Mouse (Mus musculus): ENCODE measurements around the gene Tbc1d1. TPM values are rescaled to one million over a fixed set of nuclear protein-coding genes. Genes with fewer than 3 reads are reported as not detected.

The Tbc1d1 gene
- total RNA-seq, 2 experiments from 2014 or later: 17.0 to 20.2 TPM

DNA sequence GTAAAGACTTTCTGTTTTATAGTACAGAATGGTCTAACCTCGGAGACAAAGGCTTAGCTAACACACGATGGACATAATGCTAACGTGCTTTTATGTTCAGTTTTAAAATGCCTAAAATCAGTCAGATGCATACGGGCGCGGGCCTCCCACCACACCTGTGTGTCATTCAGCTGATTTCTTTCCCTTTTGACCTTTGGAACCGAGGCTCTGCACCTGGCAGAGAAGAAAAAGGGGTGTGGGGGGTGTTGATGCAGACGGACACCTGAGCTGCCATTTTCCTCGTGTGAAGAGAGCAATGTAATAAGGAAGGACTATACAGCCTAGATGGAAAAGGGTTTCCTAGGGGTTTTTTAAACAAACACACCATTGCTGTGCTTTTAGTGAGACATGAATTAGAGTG, 76.8 kb downstream of the Tbc1d1 start:
- no peak for DNase-seq (ENCODE audit: low spot score)
- intact Hi-C loops (cut with DNase I): no loop called here

DNA sequence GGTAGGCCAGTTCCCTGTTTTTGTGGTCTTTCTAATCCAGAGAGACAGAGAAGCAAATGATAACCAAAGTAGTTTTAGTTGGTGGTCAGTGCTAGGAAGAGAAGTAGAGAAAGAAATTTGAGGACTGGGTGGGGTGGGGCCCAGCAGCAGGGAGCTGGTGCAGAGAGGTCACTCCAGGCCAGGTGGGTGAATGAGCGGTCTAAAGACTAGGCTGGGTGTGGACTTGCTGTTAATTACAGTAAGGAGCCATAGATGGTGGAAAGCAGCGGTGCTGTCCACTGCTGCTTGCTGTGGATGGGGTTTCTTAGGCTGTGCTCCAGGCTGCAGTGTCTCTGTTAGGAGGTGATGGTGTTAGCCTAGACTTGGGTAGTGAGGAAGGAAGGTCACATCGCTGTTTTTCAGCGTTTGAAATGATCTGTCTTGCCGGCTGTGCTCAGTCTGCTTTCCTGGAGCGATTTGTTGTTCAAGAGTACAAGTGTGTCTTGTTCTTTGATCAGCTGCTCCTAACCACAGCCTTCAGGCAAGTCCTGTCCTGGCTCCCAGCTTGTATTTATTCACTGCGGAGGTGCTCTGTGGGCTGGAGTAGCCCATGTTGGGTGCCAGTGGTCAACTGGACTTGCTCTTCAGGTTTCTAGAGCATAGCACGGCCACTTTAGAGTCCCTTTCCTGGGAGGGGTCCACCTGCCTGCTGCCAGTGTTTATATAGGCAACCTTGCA, 78.3 kb downstream of the Tbc1d1 start:
- DNase-seq (ENCODE audit: low spot score): no peak
- intact Hi-C loops (cut with DNase I): no loop called here

DNA sequence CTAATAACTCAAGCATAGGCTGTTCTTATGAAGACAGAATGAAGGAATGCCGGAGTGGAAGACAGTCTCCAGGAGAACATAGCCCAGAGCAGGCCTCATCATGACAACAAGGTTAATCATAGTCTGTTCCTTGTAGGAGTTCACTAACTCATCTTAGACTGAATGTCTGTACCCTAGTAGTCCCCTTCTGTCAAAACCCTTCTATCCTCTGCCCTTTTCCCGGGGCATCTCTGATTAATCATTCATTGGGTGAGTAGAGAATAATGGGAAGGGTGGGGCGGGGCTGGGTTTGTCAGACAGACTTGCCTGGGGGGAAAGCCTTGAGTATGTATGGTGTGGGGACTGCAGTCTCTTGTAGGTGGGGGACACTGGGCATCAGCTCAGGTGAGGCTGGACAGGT, 79.1 kb downstream of the Tbc1d1 start:
- intact Hi-C loops (cut with DNase I): loop anchor here (5.0 kb wide), 1 partner anchor 33 kb away; no protein-coding TSS in a partner anchor
- DNase-seq (ENCODE audit: low spot score): no peak

DNA sequence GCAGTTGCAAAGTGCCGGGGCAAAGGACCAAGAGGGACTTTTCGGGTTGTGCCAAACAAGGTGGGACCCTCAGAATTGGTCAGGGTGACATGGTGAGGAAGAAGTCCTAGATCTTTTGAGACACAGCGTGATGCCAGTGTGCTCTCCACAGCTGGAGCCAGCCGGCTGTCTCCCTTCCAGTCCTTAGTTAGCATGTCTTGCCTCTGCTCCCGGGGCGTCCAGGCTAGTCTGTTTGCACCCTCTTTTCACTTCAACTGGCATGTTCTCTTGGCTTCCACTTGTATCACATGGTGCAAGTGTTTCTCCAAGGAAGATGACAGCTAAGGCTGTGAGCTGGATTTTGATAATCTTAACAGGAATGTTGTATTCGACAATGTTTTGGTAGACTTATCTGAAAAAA, 80.5 kb downstream of the Tbc1d1 start:
- intact Hi-C loops (cut with DNase I): loop anchor here (5.0 kb wide), 1 partner anchor 34 kb away; no protein-coding TSS in a partner anchor
- DNase-seq (ENCODE audit: low spot score): no peak

DNA sequence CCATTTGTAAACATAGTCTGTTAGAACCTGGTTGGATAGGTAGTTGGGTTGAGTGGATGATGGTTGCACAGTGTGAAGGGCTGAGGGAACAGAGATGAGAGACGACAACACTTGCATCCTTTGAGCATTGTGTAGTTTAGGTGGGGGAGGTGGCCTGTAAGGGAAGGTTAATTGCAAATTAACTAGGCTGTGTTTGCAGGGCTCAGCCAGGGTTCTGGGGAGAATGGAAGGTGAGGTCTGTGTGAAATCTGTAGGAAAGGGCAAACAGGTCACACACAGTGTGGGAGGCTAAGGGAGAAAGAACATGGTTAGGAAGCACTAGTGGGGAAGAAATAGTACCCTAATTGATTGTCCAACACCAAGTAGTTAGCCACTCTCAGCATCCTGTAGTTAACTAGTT, 81.2 kb downstream of the Tbc1d1 start:
- DNase-seq (ENCODE audit: low spot score): no peak
- intact Hi-C loops (cut with DNase I): loop anchor here (5.0 kb wide), 1 partner anchor 35 kb away; no protein-coding TSS in a partner anchor

DNA sequence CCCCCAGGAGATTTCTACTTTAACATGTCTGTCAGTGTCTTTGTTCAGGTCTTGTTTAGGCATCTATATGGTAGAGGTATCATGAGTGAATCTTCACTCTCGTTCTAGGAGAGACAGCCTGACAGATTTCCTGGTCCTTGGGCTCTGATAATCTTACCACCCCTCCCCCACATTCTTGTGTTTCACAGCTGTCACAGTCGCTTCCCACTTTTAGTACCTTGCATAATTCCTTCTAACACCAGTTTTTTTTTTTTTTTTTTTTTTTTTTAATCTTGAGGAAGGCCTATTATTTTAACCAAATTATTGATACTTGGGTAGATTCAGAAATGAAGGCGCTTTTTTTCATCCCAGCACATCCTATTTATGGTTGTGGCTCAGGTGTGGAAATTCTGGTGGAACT, 81.6 kb downstream of the Tbc1d1 start:
- intact Hi-C loops (cut with DNase I): loop anchor here (5.0 kb wide), 1 partner anchor 35 kb away; no protein-coding TSS in a partner anchor
- DNase-seq (ENCODE audit: low spot score): no peak

DNA sequence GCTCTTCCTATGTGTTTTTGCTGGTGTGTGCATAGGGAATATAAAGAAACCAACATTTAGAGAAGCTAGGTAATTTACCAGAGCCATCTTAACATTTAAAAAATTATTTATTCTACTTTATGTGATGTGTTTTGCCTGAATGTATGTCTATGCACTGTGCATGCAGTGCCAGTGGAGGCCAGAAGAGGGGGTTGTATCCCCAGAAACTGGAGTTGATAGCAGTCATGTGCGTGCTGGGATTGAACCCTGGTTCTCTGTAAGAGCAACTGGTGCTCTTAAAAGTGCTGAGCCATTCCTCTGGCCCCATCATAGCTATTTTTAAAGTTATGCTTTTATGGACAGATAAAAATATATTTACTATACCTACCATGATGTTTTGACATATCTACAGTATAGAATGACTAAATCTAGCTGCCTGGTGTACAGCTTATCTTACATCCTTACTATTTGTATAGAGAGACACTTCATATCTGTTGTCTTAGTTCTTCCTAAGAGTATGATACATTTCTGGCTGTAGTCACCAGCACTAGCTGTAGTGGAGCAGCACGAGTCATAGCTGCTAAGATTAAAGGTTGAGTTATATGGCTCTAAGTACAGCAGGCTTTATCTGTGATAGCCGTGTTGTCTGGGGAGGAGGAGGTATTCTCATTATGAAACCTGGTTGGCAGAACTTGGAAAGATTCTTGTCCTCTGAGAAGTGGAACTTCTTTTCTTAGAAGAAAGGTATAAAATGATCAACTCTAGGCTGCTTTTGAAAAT, 83.0 kb downstream of the Tbc1d1 start:
- DNase-seq (ENCODE audit: low spot score): no peak
- intact Hi-C loops (cut with DNase I): loop anchor here (5.0 kb wide), 1 partner anchor 37 kb away; no protein-coding TSS in a partner anchor

DNA sequence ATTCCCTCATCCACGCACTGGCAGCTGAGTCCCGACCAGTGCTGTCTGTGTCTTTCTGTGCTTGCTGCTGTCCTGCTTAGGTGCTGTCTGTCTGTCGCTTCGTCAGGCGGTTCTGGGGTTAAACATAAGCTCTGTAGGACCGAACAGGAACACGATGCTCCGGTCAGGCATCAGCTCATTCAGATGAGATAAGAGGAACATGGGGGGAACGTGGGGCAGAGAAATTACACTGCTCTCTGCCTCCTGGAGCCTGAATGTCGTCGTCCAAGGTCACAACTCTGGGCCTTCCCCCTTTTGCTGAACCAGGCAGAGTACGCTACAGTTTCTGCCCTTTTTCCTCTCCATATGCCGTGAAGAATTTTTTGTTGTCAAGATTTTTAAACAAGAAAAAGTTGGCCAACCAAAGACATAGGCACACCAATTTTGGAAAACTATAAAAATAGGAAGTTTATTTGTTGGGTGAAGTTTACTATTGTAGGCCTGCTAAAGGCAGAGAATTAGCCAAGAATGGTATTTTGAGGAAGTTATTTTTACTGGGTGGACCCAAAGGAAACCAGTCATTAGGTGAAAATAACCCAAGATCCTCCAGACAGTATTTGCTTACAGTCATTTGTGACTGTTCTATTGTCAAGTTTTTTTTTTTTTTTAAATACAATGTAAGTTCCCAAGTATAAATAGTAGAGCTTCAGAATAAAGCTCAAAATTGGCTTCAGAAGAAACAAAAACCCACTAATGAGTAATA, 85.0 kb downstream of the Tbc1d1 start:
- intact Hi-C loops (cut with DNase I): no loop called here
- no peak for DNase-seq (ENCODE audit: low spot score)

DNA sequence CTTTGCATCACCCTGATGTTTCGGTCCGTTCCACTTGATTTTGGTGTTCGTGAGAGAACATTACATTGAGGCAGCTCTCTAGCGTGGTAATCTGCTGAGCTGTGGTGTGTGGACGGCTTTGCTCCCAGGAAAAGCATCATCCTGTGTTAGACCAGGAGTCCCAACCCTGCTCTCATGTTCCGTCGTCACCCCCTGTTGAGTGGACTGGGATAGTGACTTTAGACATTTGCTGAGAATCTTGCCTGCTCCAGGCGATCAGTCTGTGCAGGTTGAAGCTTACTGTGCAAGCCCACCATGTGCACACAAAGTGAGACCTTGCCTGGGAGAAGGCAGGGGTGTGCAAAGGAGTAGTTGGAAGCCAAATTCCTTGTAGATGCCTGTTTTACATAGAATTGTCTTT, 85.8 kb downstream of the Tbc1d1 start:
- no peak for DNase-seq (ENCODE audit: low spot score)
- intact Hi-C loops (cut with DNase I): no loop called here

DNA sequence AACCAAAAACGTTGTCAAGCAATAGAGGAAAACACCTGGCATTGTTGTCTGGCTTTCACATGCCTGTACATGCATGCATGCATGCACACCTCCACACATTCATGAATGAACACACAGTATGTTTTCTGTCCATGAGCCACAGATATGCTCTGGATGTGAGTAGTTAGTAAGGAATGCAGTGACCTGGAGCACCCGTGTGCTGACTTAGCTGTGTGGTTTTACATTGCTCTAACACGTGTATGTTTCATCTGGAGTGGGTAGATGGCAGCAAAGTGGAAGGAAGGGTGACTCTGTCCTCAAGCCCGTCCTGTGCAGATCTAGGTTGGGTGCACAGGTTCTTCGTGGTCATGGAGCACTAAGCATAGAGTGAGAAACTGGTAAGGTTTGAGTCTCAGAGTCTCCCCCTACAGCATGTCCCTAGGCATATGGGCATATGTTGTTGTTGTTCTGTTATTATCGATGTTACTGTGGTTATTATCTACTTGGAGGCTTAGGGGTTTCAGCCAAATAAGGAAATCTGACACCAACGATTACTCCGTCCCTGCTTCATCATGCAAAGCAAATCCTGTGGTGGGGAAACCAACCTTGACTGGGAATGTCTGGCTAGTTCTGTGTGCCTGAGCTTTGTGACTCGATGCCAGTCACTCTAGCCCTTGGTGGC, 86.8 kb downstream of the Tbc1d1 start:
- intact Hi-C loops (cut with DNase I): no loop called here
- DNase-seq (ENCODE audit: low spot score): no peak

DNA sequence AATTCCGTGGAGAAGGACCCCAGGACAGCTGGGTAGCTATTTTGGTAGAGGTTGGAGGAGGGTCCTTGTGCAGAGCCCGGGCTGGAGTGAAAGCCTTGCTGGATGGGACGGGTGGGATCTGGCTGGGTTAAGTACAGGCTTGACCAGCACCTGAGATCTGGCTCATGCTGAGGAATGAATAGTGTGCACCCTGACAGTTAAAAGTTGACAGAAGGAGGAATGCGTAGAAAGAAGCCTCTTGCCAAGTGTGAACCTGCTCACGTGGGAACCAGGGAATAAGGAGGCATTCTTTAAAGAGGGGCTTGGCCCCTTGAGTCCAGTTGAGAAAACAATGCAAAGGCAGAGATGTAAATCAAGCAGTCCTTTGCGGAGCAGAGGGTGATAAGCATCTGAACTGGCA, 87.6 kb downstream of the Tbc1d1 start:
- no peak for DNase-seq (ENCODE audit: low spot score)
- intact Hi-C loops (cut with DNase I): no loop called here

DNA sequence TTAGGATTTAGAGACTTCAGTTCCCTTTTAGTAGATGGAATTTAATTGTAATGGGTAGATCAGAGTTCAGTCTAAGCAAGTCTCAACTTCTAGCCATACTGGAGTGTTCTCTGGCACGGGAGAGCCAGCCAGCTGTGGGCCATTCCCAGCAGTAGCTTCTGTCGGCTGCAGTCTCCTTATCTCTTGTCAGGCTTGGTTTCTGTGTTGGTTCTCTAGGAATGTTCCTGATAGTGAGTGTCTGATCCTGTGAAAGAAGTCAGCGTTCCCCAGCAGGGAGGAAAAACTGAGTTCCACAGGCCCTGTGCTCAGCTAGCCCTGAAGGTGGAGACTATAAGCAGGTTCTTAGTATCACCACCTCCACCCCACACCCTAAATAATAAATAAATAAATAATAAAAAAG, 88.2 kb downstream of the Tbc1d1 start:
- no peak for DNase-seq (ENCODE audit: low spot score)
- intact Hi-C loops (cut with DNase I): no loop called here

DNA sequence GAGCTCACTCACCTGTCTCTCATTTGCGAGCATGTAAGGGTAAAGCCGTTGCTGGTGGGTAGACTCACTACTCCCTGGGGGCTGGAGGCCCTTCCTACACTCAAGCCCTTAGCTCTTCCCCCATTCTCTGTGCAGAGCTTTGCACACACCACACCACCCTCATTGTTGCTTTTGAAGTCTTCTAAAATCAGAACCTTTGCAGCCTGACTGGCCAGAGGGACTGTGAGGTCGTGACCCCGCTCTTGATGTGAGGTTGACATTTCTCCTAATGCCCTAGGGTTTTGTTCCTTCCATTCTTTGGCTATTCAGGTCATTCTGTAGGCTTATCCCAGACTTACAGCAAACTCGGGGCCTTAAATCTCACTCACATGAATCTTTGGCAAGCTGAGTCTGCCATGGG, 88.6 kb downstream of the Tbc1d1 start:
- DNase-seq (ENCODE audit: low spot score): no peak
- intact Hi-C loops (cut with DNase I): no loop called here

DNA sequence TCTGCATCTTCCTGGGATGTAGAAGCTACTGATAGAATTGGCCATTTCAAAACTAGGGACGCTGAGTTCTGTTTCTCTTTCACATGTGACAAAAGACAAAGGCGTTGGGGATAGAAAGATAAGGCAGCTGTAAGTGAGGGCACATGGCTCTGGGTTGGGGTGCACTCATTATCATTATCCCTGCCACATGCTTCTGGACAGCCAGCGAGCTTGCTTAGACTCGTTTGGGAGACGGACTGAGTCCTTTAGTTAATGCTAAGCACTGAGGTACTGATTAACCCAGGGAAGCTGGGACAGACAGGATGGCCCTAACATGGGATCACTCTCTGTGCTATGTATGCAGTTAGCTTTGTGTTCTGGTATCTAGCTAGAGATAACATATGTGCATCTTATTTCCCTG, 95.3 kb downstream of the Tbc1d1 start:
- intact Hi-C loops (cut with DNase I): no loop called here
- no peak for DNase-seq (ENCODE audit: low spot score)

DNA sequence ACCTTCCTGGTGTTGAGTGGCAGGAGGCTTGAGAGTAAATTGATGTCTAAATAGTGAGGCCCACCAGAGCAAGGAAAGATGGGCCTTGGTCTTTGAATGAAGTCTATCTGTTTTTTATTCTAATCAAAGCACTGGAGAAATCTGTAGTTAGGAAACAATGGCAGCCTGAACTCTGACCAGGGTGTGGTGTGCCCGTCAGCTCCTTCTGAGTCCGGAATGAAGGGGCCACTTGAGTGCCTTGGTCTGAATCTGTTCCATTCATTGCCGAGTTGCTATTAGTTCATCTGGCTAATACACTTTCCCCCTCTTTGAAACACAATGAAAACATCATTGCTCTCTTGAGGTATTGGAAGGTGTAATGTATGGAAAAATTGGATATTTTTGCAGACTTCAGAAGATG, 98.2 kb downstream of the Tbc1d1 start:
- DNase-seq (ENCODE audit: low spot score): no peak
- intact Hi-C loops (cut with DNase I): no loop called here

DNA sequence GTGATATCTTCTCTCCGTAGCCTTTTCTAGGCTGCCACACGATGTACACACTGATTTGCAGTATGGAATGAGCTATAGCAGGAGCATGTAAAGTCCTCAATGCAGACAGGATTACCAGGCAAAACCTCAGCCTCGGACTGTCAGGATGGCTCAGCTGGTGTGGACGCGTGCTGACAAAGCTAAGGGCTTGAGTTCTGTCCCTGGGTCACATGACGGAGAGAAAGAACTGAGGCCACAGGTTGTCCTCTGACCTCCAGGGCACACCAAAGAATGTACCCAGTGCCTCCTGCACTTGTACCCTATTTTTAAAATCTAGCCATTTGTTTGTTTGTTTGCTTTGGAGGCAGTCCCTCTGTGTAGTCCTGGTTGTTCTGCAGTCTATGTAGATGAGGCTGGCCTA, 98.9 kb downstream of the Tbc1d1 start:
- no peak for DNase-seq (ENCODE audit: low spot score)
- intact Hi-C loops (cut with DNase I): no loop called here

DNA sequence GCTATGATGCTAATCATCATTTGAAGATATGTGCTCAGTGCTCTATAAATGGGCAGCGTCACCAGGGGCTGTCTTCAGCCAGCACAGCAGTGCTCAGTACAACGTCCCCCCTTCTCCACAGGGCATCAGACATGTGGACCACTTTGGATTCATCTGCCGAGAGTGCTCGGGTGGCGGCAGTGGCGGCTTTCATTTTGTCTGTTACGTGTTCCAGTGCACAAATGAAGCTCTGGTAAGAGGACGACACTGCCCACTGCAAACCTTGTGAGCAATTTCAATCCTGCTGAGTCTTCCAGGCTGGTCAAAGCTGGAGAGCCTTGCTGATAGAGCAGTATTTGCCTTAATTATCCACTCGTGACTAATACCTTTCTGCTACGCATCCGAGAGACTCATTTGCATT, 107.2 kb downstream of the Tbc1d1 start:
- intact Hi-C loops (cut with DNase I): loop anchor here (5.0 to 10.0 kb wide), 2 partner anchors 159 to 356 kb away; no protein-coding TSS in a partner anchor
- no peak for DNase-seq (ENCODE audit: low spot score)

DNA sequence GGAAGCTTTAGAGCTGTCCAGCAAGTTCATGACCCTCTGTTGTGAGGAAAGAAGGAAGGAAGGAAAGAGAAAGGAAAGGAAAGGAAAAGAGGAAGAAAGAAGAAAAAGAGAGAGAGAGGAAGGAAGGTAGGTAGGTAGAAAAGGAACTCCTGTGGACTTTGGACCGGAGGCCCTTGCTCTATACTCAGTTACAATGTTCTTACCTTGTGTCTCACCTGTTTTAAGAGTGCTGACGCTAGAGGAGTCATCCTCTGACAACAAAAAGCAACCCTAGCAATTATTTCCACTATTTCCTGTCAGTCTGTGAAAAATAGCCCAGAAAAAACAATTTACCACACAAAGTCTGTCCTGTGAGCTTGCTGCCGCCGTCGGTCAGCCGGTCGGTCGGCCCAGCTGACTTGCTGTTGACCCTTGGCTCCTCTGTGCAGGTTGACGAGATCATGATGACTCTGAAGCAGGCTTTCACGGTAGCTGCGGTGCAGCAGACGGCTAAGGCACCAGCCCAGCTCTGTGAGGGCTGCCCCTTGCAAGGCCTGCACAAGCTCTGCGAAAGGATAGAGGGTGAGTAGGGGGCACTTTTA, 107.9 kb downstream of the Tbc1d1 start:
- DNase-seq (ENCODE audit: low spot score): no peak
- intact Hi-C loops (cut with DNase I): loop anchor here (2.0 to 10.0 kb wide), 4 partner anchors 61 to 357 kb away; no protein-coding TSS in a partner anchor

DNA sequence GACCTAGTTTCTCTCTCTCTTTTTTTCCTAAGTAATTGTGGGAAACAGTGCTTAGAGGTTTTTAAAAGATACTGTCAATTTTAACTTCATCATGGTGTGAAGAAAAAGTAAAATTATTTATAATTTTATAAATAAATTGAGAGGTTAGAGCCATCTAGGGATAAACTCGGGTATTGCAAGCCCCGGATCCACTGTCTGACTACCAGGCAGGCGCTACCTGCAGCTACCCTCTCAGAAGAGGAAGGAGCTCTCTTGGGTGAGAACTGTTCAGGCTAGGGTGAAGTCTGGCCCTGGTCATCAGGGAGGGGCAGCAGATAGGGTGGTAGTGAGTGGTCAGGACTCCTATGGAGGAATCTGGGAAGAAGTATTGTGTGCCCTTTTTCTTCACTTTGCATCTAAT, 109.0 kb downstream of the Tbc1d1 start:
- intact Hi-C loops (cut with DNase I): loop anchor here (2.0 to 10.0 kb wide), 3 partner anchors 62 to 160 kb away; no protein-coding TSS in a partner anchor
- DNase-seq (ENCODE audit: low spot score): no peak
